Mouse (Mus musculus) embryonic fibroblast, embryonic 13.5 days (primary cell): ENCODE data around the gene Jund. TPM values are rescaled to one million over a fixed set of nuclear protein-coding genes. Genes with fewer than 3 reads are reported as not detected.

ENCODE experiments used
- H3K27ac ChIP-seq: 2 replicates; pipeline ENCODE4 v1.5.1; 2012; ENCODE audit warnings: low read length, control low read depth, inconsistent platforms; ENCODE audit not compliant: insufficient read depth
- H3K4me1 ChIP-seq: 2 replicates; pipeline ENCODE4 v1.6.1; 2011; ENCODE audit warnings: low read length; ENCODE audit not compliant: control insufficient read depth, insufficient read depth
- H3K4me3 ChIP-seq: 2 replicates; pipeline ENCODE4 v1.5.1; 2011; ENCODE audit warnings: mild to moderate bottlenecking, control low read depth, low read length; ENCODE audit not compliant: insufficient read depth
- CTCF ChIP-seq: IDR thresholded peaks from 2 replicates; pipeline ENCODE4 v1.5.1; 2011; ENCODE audit warnings: mild to moderate bottlenecking, control low read depth, low read length, moderate library complexity, borderline replicate concordance; ENCODE audit not compliant: insufficient read depth
- POLR2A ChIP-seq: IDR thresholded peaks from 2 replicates; pipeline ENCODE4 v1.6.1; 2011; ENCODE audit warnings: low read depth, mild to moderate bottlenecking, control low read depth, low read length, moderate library complexity
- polyA plus RNA-seq: library from polyadenylated mRNA; stranded (reverse); fragments of >200 nt; gene quantifications from 2 replicates; pipeline ENCODE4 v1.2.4, GENCODE M21; 2011; ENCODE audit warnings: low read depth; ENCODE audit not compliant: missing spikeins, insufficient read length

The Jund gene
- polyA plus RNA-seq, 1 experiment, result 82.2 TPM

GRCm38 (mm10) chr8:70673079-70673856 lies 25.5 kb upstream of the Jund start, which contains the start of gene Lsm4:
Gene Lsm4 (plus strand): TSS chr8:70673248.
- H3K4me1 ChIP-seq, result 0 out of 2 replicates have a peak, but pooled peaks cover 7% of the 10 kb centered on the region
- TF ChIP-seq CTCF, result peak; percentile 68; the same call in 1 of the 2 replicates
- TF ChIP-seq POLR2A, result peak; percentile 76
- peak within 1 kb of the TSS; percentile 87 for H3K27ac ChIP-seq
- H3K4me3 ChIP-seq, result peak within 1 kb of the TSS; percentile 53

GRCm38 (mm10) chr8:70674109-70674508 lies 24.6 kb upstream of the Jund start:
- peak overlapping the region; percentile 87 for H3K27ac ChIP-seq
- TF ChIP-seq POLR2A, result peak; percentile 49; the same call in 1 of the 2 replicates
- TF ChIP-seq CTCF, result no peak
- H3K4me3 ChIP-seq, result peak overlapping the region; percentile 53
- 0 out of 2 replicates have a peak, but pooled peaks cover 7% of the 10 kb centered on the region for H3K4me1 ChIP-seq

DNA sequence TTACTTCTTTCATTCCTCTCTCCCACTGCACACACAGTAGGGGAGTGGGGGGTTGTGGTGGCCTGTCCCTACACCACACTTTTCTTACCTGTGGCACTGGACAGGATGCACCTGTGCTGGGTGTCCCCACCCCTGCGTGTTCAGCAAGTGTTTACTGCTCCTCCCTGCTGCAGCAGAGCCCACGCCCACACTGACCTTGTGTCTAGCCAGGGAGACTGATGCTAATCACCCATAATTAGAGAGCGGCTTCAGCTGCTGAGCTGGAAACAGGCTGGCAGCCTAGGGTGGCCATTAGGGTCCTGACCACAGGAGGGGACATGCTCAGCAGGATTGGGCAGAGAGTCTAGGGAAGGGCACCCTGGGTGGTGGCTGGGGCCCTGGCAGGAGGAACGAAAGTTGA lies 24.0 kb upstream of the Jund start:
- 0 out of 2 replicates have a peak, but pooled peaks cover 7% of the 10 kb centered on the region for H3K4me1 ChIP-seq
- H3K27ac ChIP-seq, result no peak overlapping the region
- no peak for TF ChIP-seq CTCF
- no peak for TF ChIP-seq POLR2A
- no peak overlapping the region for H3K4me3 ChIP-seq

DNA sequence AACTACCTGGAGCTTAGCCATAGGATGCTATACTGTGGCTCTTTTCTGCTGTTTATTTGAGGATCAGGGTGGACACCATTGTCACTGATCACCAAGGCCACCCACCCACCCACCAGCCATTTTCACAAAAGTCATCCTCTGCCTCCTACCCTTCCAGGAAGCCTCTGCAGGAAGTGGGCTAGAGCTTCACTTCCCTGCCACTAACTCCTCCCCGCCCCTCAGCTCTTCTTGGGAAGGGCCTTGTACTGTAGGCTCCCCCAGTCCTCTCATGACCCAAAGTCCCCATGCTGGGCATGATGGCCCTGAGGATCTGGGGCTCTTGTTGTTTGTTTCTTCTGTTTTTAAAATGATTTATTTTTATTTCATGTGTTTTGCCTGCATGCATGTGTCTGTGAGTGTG lies 23.4 kb upstream of the Jund start:
- H3K4me3 ChIP-seq, result no peak overlapping the region
- no peak overlapping the region for H3K27ac ChIP-seq
- TF ChIP-seq POLR2A, result no peak
- TF ChIP-seq CTCF, result no peak
- 0 out of 2 replicates have a peak, but pooled peaks cover 7% of the 10 kb centered on the region for H3K4me1 ChIP-seq

DNA sequence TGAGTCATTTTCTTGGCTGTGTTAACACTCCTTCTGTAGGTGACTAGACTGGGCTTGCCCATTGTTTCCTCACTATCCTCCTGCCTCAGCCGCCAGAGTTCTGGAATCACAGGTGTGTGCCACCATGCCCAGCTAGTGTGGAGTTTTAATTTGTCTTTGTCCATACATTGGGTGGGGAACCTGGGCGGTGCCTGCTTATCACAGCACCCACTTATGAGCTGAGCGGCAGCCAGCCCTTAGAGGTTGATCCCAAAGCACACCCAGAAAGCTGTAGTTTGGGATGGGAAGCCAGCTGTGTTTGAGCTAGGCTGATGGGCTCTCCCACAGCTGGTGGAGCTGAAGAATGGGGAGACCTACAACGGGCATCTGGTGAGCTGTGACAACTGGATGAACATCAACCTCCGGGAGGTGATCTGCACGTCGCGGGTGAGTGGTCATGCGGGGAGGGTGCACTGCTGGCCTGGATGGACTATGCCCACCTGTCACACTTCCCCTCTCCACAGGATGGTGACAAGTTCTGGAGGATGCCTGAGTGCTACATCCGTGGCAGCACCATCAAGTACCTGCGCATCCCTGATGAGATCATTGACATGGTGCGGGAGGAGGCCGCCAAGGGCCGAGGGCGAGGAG lies 21.2 kb upstream of the Jund start:
- Histone ChIP-seq H3K4me1 (peaks cover 11% of the 10 kb centered on the region; the same call in 1 of the 2 replicates), H3K27ac (no peak overlapping the region), H3K4me3 (no peak overlapping the region)
- TF ChIP-seq POLR2A (no peak), CTCF (no peak)

DNA sequence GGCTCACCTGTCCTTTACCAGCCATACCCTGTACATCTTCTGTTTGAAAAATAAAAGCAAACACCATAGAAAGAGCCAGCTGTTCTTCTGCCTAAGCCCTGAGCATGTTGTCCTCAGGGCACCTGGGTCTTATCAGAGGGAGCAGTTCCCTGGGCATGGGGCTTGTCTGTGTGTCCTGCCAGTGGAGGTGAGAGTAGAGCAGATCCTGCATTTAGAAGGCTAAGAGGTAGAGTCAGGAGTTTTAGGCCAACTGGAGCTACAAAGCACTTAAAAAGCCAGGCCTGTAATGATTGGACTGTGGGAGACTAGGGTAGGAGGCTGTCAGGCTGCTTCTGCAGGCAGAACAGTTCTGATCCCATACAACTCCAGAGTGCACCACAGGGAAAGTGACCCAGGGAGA lies 20.1 kb upstream of the Jund start:
- H3K4me3 ChIP-seq, result no peak overlapping the region
- TF ChIP-seq CTCF (no peak), POLR2A (no peak)
- peaks cover 11% of the 10 kb centered on the region; the same call in 1 of the 2 replicates for H3K4me1 ChIP-seq
- H3K27ac ChIP-seq, result no peak overlapping the region

DNA sequence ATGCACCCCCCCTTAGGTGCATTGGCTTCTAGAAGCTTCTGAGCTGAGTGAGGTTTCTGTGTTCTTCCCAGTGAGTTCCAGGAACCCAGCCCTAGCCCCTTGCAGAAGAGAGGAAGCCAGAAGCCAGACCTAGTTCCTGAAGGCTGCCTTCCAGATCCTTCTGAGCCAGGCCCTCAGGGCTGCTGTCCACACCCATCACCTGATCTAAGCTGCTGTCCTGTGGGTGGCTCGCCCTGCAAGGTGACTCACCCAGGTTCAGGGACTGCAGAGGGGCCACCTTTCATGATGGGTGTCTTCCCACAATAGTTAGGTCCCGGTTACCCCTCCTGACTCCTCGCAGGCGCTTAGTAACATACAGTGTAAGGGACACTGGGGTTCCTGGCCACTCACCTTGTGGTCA lies 19.3 kb upstream of the Jund start:
- H3K4me3 ChIP-seq, result no peak overlapping the region
- no peak overlapping the region for H3K27ac ChIP-seq
- H3K4me1 ChIP-seq, result peaks cover 7% of the 10 kb centered on the region; the same call in 1 of the 2 replicates
- TF ChIP-seq POLR2A (no peak), CTCF (no peak)

DNA sequence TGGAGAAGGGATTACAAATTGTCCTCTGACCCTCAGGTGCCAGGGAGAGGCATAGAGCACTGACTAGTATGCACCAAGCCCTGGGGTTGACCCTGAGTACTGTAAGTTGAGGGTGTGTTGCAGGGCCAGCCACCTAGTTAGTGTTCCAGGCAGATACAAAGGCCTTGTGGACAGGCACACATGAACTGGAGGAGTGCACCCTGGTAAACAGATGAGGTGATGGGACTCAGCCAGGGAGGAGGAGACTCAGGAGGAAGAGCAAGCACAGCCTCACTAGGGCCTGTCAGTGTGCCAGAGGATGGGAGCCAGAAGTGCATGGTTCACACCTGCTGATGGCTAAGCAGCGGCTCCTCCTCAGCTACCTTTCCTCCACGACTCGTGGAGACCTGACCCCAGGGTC lies 18.7 kb upstream of the Jund start:
- peaks cover 8% of the 10 kb centered on the region for H3K4me1 ChIP-seq
- H3K27ac ChIP-seq, result no peak overlapping the region
- no peak overlapping the region for H3K4me3 ChIP-seq
- TF ChIP-seq POLR2A (no peak), CTCF (no peak)

DNA sequence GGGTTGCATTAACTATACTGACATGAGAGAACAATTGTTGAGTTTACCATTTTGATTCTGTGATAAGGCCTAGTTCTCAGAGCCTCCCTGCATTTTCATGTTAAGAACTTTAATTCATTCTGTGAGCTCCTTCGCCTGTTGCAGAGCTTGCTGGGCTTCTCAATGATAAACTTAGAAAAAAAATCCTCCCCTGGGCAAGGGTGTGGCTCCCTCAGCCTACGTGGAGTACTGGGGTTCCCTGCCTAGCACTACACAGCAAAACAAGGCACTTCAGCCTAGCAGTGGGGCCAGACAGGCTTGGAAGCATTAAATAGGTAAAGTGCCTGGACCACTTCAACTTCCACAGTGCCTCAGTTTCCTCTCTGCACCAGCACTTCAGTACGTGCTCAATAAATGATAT lies 17.3 kb upstream of the Jund start:
- 0 out of 2 replicates have a peak overlapping the region, but pooled peaks have one; percentile 49 for H3K27ac ChIP-seq
- peaks cover 8% of the 10 kb centered on the region for H3K4me1 ChIP-seq
- no peak overlapping the region for H3K4me3 ChIP-seq
- TF ChIP-seq POLR2A (no peak), CTCF (no peak)

GRCm38 (mm10) chr8:70682193-70682592 lies 16.6 kb upstream of the Jund start:
- peak; percentile 49; the same call in 1 of the 2 replicates for TF ChIP-seq POLR2A
- no peak for TF ChIP-seq CTCF
- H3K4me3 ChIP-seq, result no peak overlapping the region
- peak overlapping the region; percentile 49 for H3K27ac ChIP-seq
- peaks cover 8% of the 10 kb centered on the region for H3K4me1 ChIP-seq
